Mouse (Mus musculus) forebrain, embryonic 15.5 days (tissue): ENCODE data around the gene Gm17019. TPM values are rescaled to one million over a fixed set of nuclear protein-coding genes. Genes with fewer than 3 reads are reported as not detected.
"Not testable (repeated sequence)": the region's sequence is repeated elsewhere in the genome, so short reads cannot be mapped to it uniquely, and the experiment has no call there.

Experiments used
- ATAC-seq: fragments of 200-750 bp; cut with Nextera tagmentation; replicated peaks from 2 replicates; pipeline ENCODE4 v1.8.0; 2017; ENCODE audit warnings: mild to moderate bottlenecking, moderate TSS enrichment, moderate library complexity
- H3K27ac ChIP-seq: fragments of 300-500 bp; sonication (generic); replicated peaks from 2 replicates; pipeline ENCODE4 v1.5.1; 2015; ENCODE audit warnings: mild to moderate bottlenecking, inconsistent platforms
- H3K27me3 ChIP-seq: fragments of 300-500 bp; sonication (generic); 2 replicates; pipeline ENCODE4 v1.6.1; 2015; ENCODE audit warnings: inconsistent platforms
- H3K36me3 ChIP-seq: fragments of 300-500 bp; sonication (generic); 2 replicates; pipeline ENCODE4 v1.6.1; 2015; ENCODE audit warnings: mild to moderate bottlenecking, inconsistent platforms
- H3K4me1 ChIP-seq: fragments of 300-500 bp; sonication (generic); 2 replicates; pipeline ENCODE4 v1.6.1; 2015; ENCODE audit warnings: inconsistent platforms
- H3K4me2 ChIP-seq: fragments of 300-500 bp; sonication (generic); replicated peaks from 2 replicates; pipeline ENCODE4 v1.6.1; 2015; ENCODE audit warnings: mild to moderate bottlenecking, inconsistent platforms
- H3K4me3 ChIP-seq: fragments of 300-500 bp; sonication (generic); 2 replicates; pipeline ENCODE4 v1.5.1; 2015; ENCODE audit warnings: mild to moderate bottlenecking, inconsistent platforms
- H3K9ac ChIP-seq: fragments of 300-500 bp; sonication (generic); replicated peaks from 2 replicates; pipeline ENCODE4 v1.6.1; 2015; ENCODE audit warnings: mild to moderate bottlenecking, inconsistent platforms
- H3K9me3 ChIP-seq: fragments of 300-500 bp; sonication (generic); 2 replicates; pipeline ENCODE4 v1.6.1; 2016; ENCODE audit warnings: inconsistent platforms
- WGBS: fragments of 180-500 bp; shearing (Covaris S2); methylation state at CpG from one replicate; pipeline ENCODE4 v1.1.7; 2015; ENCODE audit warnings: mixed read lengths; 5-methylcytosine and 5-hydroxymethylcytosine counted together
- polyA plus RNA-seq: library from polyadenylated mRNA; unstranded; fragments of >200 nt; fragmentation: Nextera tagmentation; extraction: Ambion mirVana; gene quantifications from 2 replicates; pipeline ENCODE4 v1.2.1, GENCODE M21; 2015

Gene Gm17019
- polyA plus RNA-seq: not detected in 2 replicates

- ATAC-seq, H3K4me3 ChIP-seq, H3K27me3 ChIP-seq, H3K4me1 ChIP-seq, H3K9ac ChIP-seq, H3K4me2 ChIP-seq, H3K27ac ChIP-seq, H3K36me3 ChIP-seq: not testable (repeated sequence)
- WGBS: 31% methylated on average over 1 of the region's 1 CpGs
- peaks cover 29% of the 10 kb centered on the region for H3K9me3 ChIP-seq
Measured at GRCm38 (mm10) chr5:15032898-15033297, at the start of gene Gm17019. TSS of gene Gm17019 (minus strand) at chr5:15032998.

DNA sequence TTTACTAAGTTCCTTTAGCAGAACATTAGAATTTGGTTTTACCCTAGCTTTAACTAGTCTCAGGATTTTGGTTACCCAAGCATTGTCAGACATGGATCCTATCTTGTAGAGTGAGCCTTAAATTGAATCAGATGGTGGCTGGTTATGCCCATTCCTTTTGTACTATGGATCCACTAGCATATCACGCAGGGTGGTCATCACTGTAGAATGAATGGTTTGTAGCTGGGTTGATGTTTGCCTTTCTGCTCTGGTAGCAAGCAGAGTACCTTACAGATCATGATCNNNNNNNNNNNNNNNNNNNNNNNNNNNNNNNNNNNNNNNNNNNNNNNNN, 29.6 kb upstream of the Gm17019 start:
- not testable (repeated sequence) for H3K4me2 ChIP-seq, H3K27ac ChIP-seq, H3K9ac ChIP-seq, ATAC-seq, H3K4me3 ChIP-seq, H3K27me3 ChIP-seq, H3K4me1 ChIP-seq, H3K36me3 ChIP-seq
- WGBS: 95% methylated on average over 1 of the region's 1 CpGs
- H3K9me3 ChIP-seq: peaks cover 18% of the 10 kb centered on the region

- H3K27me3 ChIP-seq, H3K27ac ChIP-seq, H3K36me3 ChIP-seq, H3K9ac ChIP-seq, H3K4me3 ChIP-seq, H3K4me2 ChIP-seq, H3K4me1 ChIP-seq: not testable (repeated sequence)
- H3K9me3 ChIP-seq: peaks cover 18% of the 10 kb centered on the region
- 84% methylated on average over 4 of the region's 4 CpGs for WGBS
- ATAC-seq: peak; percentile 89
Measured at GRCm38 (mm10) chr5:15061638-15062384, 29.0 kb upstream of the Gm17019 start.

- 77% methylated on average over 10 of the region's 10 CpGs for WGBS
- H3K36me3 ChIP-seq, H3K27ac ChIP-seq, H3K4me2 ChIP-seq, H3K9ac ChIP-seq, H3K4me3 ChIP-seq, ATAC-seq, H3K4me1 ChIP-seq, H3K27me3 ChIP-seq: not testable (repeated sequence)
- peaks cover 34% of the 10 kb centered on the region for H3K9me3 ChIP-seq
Measured at GRCm38 (mm10) chr5:15054151-15055025, 21.6 kb upstream of the Gm17019 start.

DNA sequence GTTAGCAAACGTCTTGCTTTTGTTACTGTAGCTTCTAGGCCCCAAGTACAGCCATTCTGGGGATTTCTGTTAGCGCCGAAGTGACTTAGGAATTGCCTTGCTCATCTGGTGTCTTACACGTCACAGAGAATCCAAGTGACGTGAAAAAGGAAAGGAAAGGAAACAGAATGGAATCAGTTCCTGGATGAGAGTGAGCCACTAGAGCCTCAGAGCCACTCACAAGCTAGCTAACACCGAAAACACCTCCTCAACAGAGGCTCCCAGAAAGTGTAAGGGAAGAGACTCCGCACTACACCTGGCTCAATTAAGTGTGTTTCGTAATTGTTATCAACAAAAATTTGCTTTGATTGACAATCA, 20.8 kb upstream of the Gm17019 start:
- H3K27me3 ChIP-seq, H3K4me3 ChIP-seq, H3K4me2 ChIP-seq, H3K27ac ChIP-seq, ATAC-seq, H3K36me3 ChIP-seq, H3K9ac ChIP-seq, H3K4me1 ChIP-seq: not testable (repeated sequence)
- H3K9me3 ChIP-seq: peaks cover 34% of the 10 kb centered on the region
- WGBS: 73% methylated on average over 8 of the region's 8 CpGs

DNA sequence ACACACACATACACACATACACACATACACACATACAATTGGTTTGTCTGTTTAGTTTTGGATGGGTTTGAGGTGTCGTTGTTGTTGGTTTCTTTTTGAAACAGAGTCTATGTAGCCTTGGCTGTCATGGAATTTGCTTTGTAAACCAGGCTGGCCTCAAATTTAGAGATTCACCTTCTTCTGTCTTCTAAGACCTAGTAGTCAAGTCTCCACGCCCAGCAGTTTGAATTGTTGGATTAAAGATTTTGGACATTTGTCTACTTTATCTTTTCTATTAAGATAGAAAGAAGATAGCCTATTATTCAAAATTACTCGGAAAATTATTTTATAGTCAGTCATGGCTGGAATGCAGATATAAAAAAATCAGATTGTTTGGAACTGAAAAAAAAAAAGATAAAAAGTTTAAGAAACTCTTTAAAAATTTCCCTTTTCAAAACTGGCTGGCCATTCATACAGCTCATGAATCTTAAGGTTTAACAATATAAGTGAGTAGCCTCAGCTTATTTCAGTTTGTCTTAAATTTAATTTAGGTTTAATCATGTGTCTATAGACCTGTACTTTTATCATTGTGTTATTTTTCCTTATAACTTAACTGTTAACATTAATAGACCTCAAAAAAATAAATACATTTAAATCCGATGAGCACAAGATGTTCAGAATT, 20.3 kb upstream of the Gm17019 start:
- H3K4me3 ChIP-seq, H3K36me3 ChIP-seq, ATAC-seq, H3K4me1 ChIP-seq, H3K9ac ChIP-seq, H3K27ac ChIP-seq, H3K27me3 ChIP-seq, H3K4me2 ChIP-seq: not testable (repeated sequence)
- WGBS: 85% methylated on average over 4 of the region's 4 CpGs
- peaks cover 31% of the 10 kb centered on the region for H3K9me3 ChIP-seq

- H3K9me3 ChIP-seq: peaks cover 28% of the 10 kb centered on the region
- not testable (repeated sequence) for ATAC-seq, H3K36me3 ChIP-seq, H3K4me3 ChIP-seq, H3K27ac ChIP-seq, H3K9ac ChIP-seq, H3K4me1 ChIP-seq, H3K4me2 ChIP-seq, H3K27me3 ChIP-seq
- WGBS: 72% methylated on average over 2 of the region's 2 CpGs
Measured at GRCm38 (mm10) chr5:15050807-15051206, 18.0 kb upstream of the Gm17019 start.

GRCm38 (mm10) chr5:15044830-15045767, 12.3 kb upstream of the Gm17019 start:
- ATAC-seq, H3K9me3 ChIP-seq, H3K9ac ChIP-seq, H3K4me1 ChIP-seq, H3K36me3 ChIP-seq, H3K4me3 ChIP-seq, H3K27me3 ChIP-seq, H3K4me2 ChIP-seq, H3K27ac ChIP-seq: not testable (repeated sequence)
- WGBS: 85% methylated on average over 9 of the region's 9 CpGs

GRCm38 (mm10) chr5:15040784-15041183, 8.0 kb upstream of the Gm17019 start:
- H3K36me3 ChIP-seq, H3K9ac ChIP-seq, H3K4me2 ChIP-seq, ATAC-seq, H3K4me1 ChIP-seq, H3K27me3 ChIP-seq, H3K4me3 ChIP-seq, H3K27ac ChIP-seq: not testable (repeated sequence)
- 50% methylated on average over 3 of the region's 4 CpGs for WGBS
- peaks cover 22% of the 10 kb centered on the region for H3K9me3 ChIP-seq

DNA sequence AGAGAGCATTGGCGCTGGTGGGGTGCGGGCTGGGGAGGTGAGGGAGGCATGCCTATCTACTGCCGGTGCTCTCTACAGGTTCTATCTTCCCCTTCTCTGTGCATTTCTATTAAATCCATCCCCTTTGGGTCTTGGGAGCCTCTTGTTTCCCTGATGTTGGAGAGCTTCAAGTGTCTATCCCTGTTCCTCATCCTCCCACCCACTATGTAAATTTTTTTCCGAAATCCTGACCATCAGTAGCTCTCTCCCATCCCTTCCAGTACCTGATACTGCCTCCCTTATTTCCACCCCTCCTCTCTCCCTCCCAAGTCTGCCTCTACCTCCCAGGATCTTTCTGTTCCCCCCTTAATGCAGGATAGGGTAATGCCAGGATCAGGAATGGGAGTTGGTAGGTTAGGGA, 7.2 kb upstream of the Gm17019 start:
- not testable (repeated sequence) for H3K4me2 ChIP-seq, H3K4me3 ChIP-seq, H3K4me1 ChIP-seq, H3K36me3 ChIP-seq, H3K9ac ChIP-seq, H3K27ac ChIP-seq, H3K27me3 ChIP-seq
- peak; percentile 84; the same call in 1 of the 2 replicates for ATAC-seq
- 81% methylated on average over 4 of the region's 4 CpGs for WGBS
- H3K9me3 ChIP-seq: peaks cover 22% of the 10 kb centered on the region

GRCm38 (mm10) chr5:15024316-15024715, 8.5 kb downstream of the Gm17019 start:
- H3K27me3 ChIP-seq, H3K4me1 ChIP-seq, H3K4me3 ChIP-seq, H3K27ac ChIP-seq, H3K9ac ChIP-seq, ATAC-seq, H3K36me3 ChIP-seq, H3K4me2 ChIP-seq: not testable (repeated sequence)
- 94% methylated on average over 1 of the region's 1 CpGs for WGBS
- H3K9me3 ChIP-seq: peaks cover 32% of the 10 kb centered on the region
